ENCODE assay signal across 9 mouse cellular contexts in the genomic region with DNA sequence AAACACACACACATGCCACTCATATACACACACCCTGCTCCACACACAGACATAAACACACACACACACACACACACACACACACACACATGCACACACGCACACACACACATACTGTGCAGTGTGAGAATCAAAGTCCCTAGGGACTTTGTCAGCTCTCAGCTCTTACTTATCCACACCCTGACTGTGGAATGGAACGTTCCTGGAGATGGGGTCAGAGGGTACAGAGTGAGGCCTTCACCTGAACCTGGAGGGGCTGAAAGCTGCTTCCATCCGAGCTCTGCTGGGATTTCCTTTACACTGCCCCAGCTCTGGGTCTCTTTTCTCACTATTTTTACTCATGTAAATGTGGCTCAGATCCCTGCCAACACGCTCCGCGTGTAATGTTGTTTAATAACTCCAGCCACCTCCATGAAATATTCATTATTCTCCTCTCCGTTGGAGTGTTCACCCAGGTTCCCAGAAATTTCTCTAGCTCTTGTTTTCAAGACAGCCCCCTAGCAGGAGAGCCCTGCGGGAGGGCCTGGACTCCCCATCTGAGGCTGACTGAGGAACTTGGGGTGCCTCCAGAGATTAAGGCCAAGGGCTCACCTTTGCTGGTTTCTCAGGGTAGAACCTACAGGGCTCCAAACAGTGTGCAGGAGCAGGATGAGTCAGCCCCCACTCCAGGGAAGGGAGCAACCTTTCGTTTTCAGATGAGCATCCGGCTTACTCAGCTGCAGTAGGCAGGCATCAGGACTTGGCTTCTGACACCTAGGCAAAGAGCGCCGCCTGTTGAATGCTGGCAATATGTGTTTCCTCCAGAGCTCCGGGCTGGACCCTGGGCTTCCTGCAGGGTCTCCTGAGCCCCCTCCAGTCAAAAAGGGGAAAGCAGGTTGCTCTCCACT.
DNase-seq lines count a peak whose midpoint lies in the region; ATAC-seq and TF ChIP-seq lines count a peak whose summit lies in the region.
"Had no signal": no experiment of that assay in that cellular context is flagged by ENCODE, and none has a peak within 500 bp of the region (broad histone marks: within the 10 kb centered on the region; RNA-seq: fewer than 3 reads in every experiment).

No protein-coding gene starts in this region.

- DNase-seq in heart, adult 18-20 months = peak; percentile 37 to 43
- peak; percentile 33 for DNase-seq in gastrocnemius, postnatal 10 days
- DNase-seq in kidney, adult 8-10 months = peak; percentile 58 to 74
- DNase-seq in left cerebral cortex, postnatal 36 days (ENCODE audit: low spot score in 2 of 2) = peak; percentile 28 to 39
- peak; percentile 66 for DNase-seq in thymus, postnatal 4 days

- no peak for ATAC-seq in heart, embryonic 12.5 days (ENCODE audit: insufficient number of reproducible peaks, low FRiP score)
- peak; percentile 85 for ATAC-seq in common myeloid progenitor, adult 5-6 weeks (replicated peaks; ENCODE audit: low read depth, poor library complexity, severe bottlenecking)

- 0 out of 2 replicates have a peak, but pooled peaks cover 4% of the 10 kb centered on the region for H3K9me3 ChIP-seq in heart, embryonic 12.5 days (replicated peaks)
- H3K9me3 ChIP-seq: limb, embryonic 12.5 days had no signal

- intact Hi-C loops in left cerebral cortex, postnatal 36 days (cut with DNase I) = no loop called here

- no peak for TF ChIP-seq POLR2A in olfactory bulb, adult 2 months (IDR thresholded peaks at IDR 0.05; ENCODE audit: insufficient read depth, low read depth, low read length)

- H3K27ac ChIP-seq in heart, embryonic 12.5 days (ENCODE audit: poor library complexity, severe bottlenecking) = no peak overlapping the region
- H3K27ac ChIP-seq in olfactory bulb, adult 2 months (ENCODE audit: insufficient read depth, low read depth, low read length) = no peak overlapping the region
- H3K27ac ChIP-seq: limb, embryonic 12.5 days had no signal

- 51% methylated on average over 13 of the region's 13 CpGs for WGBS in heart, embryonic 12.5 days
- WGBS in olfactory bulb, adult 2 months = 33% methylated on average over 13 of the region's 13 CpGs

- peaks cover 4% of the 10 kb centered on the region for H3K27me3 ChIP-seq in heart, embryonic 12.5 days (replicated peaks)

- no peaks in the 10 kb centered on the region for H3K4me1 ChIP-seq in heart, embryonic 12.5 days (replicated peaks)
- H3K4me1 ChIP-seq in olfactory bulb, adult 2 months (ENCODE audit: control insufficient read depth, insufficient read depth, low read length) = peaks cover 5% of the 10 kb centered on the region; the same call in 1 of the 2 replicates

- no peak overlapping the region for H3K9ac ChIP-seq in heart, embryonic 12.5 days
- H3K9ac ChIP-seq: limb, embryonic 12.5 days had no signal

- H3K4me3 ChIP-seq in heart, embryonic 12.5 days = no peak overlapping the region
- H3K4me3 ChIP-seq in olfactory bulb, adult 2 months (ENCODE audit: insufficient read depth, low read depth, low read length) = no peak overlapping the region
- H3K4me3 ChIP-seq: limb, embryonic 12.5 days had no signal

- 0 out of 2 replicates have a peak, but pooled peaks have one; percentile 39 for TF ChIP-seq CTCF in olfactory bulb, adult 2 months (IDR thresholded peaks at IDR 0.05; ENCODE audit: insufficient read depth, low read depth, low read length)

- H3K36me3 ChIP-seq in heart, embryonic 12.5 days = no peaks in the 10 kb centered on the region
- H3K36me3 ChIP-seq: limb, embryonic 12.5 days had no signal

- no peak overlapping the region for H3K4me2 ChIP-seq in heart, embryonic 12.5 days
- H3K4me2 ChIP-seq: limb, embryonic 12.5 days had no signal
